Mouse (Mus musculus) urinary bladder, adult 18-20 months (tissue): ENCODE measurements around the gene Fam53a.
A peak's percentile ranks its signal among the peaks of the same experiment; 100 is the strongest.

Experiments used
- DNase-seq, 2 experiments: peaks; one replicate each; pipeline ENCODE4 v3.0.0; 2022; ENCODE audit warnings: low spot score in 2 of 2, mixed read lengths in 2 of 2

Fam53a gene

GRCm38 (mm10) chr5:33629301-33629987 is at the start of gene Fam53a, which contains the start of gene Gm9903:
Gene Fam53a, minus strand, starts transcription at chr5:33629635.
Gene Gm9903, plus strand, starts transcription at chr5:33629925.
- DNase-seq, result peak; percentile 99 to 100

- no peak for DNase-seq
These were observed 48.8 kb upstream of the Fam53a start for GRCm38 (mm10) chr5:33678244-33678643.

GRCm38 (mm10) chr5:33675964-33676363 is 46.5 kb upstream of the Fam53a start:
- DNase-seq, result no peak

GRCm38 (mm10) chr5:33674439-33674838 is 45.0 kb upstream of the Fam53a start:
- no peak for DNase-seq

GRCm38 (mm10) chr5:33671659-33672058 is 42.2 kb upstream of the Fam53a start:
- DNase-seq, result no peak

GRCm38 (mm10) chr5:33668223-33668622 is 38.8 kb upstream of the Fam53a start:
- DNase-seq, result no peak

- DNase-seq, result no peak
These were observed 29.2 kb upstream of the Fam53a start for GRCm38 (mm10) chr5:33658664-33659050.

- peak; percentile 93 to 98 for DNase-seq
These were observed 28.6 kb upstream of the Fam53a start, which contains the start of the genes Tacc3 and Tmem129 for GRCm38 (mm10) chr5:33657787-33658663. Gene Tacc3, plus strand, starts transcription at chr5:33658128. Gene Tmem129, minus strand, starts transcription at chr5:33658416.

GRCm38 (mm10) chr5:33657251-33657786 is 27.9 kb upstream of the Fam53a start:
- peak in 1 of 2 experiments; percentile 92 for DNase-seq

GRCm38 (mm10) chr5:33656739-33657138 is 27.3 kb upstream of the Fam53a start:
- DNase-seq, result no peak

- no peak for DNase-seq
These were observed 25.9 kb upstream of the Fam53a start for GRCm38 (mm10) chr5:33655251-33655840.

GRCm38 (mm10) chr5:33654424-33654823 is 25.0 kb upstream of the Fam53a start:
- DNase-seq, result no peak

GRCm38 (mm10) chr5:33652783-33653173 is 23.3 kb upstream of the Fam53a start:
- no peak for DNase-seq

- peak; percentile 94 for DNase-seq
These were observed 22.7 kb upstream of the Fam53a start, which contains the start of gene Slbp for GRCm38 (mm10) chr5:33651921-33652782. Gene Slbp, minus strand, starts transcription at chr5:33652574.

- no peak for DNase-seq
These were observed 22.1 kb upstream of the Fam53a start for GRCm38 (mm10) chr5:33651541-33651920.

GRCm38 (mm10) chr5:33651017-33651416 is 21.6 kb upstream of the Fam53a start:
- DNase-seq, result no peak

GRCm38 (mm10) chr5:33640652-33641051 is 11.2 kb upstream of the Fam53a start:
- no peak for DNase-seq

- no peak for DNase-seq
These were observed 9.4 kb upstream of the Fam53a start for GRCm38 (mm10) chr5:33638826-33639225.

- no peak for DNase-seq
These were observed 8.3 kb upstream of the Fam53a start for GRCm38 (mm10) chr5:33637606-33638350.

GRCm38 (mm10) chr5:33635361-33635760 is 5.9 kb upstream of the Fam53a start:
- no peak for DNase-seq
